Mouse (Mus musculus): Measurements from ENCODE around the gene Ank.

Gene Ank

DNA sequence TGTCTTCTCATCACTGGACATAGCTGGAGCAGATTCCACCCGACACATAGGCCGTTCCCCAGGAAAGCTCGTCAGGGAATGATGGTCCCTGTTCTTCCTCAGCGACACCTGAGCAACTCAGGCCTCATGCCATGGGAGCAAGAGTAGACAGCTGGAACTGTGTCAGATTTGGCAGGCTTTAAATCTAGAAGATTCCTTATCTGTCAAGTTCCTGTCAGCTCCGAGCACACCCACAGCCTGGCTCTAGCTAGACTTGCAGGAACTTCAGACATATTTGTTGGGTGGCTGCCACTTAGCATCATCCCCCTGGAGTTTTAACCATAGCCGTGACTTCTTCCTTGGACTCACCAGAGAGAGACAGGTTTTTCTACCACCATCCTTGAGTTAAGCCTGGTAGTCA lies 81.6 kb downstream of the Ank start:
- DNase-seq: no peak

DNA sequence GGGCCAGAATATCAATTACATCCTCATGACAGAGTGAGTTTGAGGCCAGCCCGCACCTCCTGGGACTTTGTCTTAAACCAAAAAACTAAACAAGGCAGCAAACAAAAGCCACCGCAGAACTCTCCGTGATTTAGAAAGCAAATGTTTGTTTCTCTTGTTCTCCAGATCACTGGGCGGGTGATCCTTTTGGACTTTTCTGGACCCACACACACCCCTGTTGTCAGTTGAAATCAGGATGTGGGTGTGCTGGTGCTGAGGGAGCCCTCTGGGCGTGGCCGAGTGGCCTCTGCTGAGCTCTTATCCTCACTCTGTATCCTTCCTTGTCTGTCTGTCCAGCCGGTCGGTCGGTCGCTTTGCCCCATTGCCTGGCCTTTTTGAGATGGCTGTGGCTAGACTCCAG lies 82.6 kb downstream of the Ank start:
- DNase-seq: no peak

DNA sequence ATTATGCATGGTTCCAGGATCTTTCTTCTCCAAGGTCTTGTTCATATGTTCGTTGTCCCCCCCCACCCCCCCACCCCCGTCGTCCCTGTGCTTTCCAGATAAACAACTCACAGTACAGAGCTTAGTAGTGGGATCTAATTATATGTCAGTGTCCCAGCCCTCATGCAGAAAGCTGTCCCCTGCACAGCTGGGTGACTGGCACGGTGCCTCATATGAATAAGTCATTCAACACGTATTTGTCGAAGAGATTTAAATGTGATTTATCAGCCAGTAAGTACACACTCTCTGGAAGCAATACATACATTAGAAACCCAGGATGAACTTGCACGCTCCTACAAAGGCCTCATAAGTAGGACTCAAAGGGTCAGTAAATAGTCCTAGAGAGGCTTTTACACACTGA lies 83.4 kb downstream of the Ank start:
- DNase-seq: no peak

DNA sequence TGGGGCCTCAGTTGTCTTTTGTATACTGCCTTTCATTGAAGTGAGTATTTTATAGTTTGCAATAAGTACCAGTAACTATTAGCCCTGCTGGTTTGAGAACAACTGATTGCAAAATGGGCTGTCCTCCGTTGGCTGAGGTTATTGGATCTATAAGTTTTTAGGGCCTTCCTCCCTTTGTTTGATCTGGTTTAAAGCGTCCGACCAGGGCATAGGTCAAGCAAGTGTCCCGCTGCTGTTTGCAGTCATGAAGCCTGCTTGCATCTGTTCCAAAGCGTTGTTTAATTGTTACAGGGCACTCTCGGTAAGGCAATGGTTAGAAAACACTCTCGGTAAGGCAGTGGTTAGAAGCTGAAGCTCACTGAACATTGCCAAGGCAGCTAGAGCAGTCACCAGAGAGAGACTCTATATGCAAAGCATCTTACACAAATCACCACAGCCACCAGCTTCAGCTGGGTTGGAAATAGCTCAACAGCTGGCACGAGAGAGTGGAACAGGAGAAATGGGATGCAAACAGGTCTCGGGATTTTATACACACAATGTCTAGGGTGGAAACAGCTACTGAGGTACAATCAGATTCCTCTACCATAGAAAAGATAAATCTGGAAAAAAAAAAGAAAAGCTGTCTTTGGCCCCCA lies 84.0 kb downstream of the Ank start:
- no peak for DNase-seq

DNA sequence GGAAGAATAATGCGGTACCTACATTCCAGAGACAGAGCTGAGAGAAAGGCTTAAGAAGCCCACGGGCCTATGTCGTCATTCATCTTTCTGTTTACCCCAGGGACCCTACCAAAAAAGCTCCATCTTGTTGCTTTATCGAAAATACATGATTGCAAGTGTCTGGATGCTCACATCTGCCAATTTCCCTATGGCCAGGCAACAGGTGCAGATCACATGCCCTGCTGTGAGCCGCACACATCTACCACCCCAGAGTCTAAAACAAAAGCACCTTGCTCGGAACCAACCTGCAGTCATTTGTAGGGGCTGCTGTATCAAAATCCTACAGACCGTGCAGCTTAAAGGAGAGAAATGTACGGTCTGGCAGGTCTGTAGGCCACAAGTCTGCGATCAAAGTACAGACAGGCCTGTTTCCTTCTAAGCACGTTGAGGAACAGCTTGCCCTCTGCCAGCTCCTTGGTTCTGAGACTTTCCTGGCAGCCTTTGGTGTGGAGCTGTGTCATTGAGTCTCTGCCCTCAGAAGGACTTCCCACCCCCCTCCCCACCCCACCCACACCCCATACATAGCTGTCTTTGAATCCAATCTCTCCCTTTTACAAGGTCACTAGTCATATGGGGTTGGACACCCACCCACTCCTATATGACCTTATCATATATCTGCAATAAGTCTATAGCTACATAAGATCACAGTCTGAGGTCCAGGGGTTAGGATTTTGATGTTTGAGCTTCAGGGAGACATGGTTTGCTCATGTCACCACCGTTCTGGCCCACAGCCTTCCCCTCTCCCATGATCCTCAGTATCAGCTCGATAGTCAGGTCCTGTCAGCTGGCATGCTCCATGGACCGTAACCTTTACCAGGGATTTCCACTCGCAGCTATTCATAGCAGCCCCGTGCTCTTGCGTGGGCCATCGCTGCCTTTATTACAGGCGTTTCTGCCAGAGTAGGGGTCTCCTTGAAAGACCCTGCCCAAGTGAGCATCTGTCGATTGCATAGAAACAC lies 84.9 kb downstream of the Ank start:
- DNase-seq: no peak

DNA sequence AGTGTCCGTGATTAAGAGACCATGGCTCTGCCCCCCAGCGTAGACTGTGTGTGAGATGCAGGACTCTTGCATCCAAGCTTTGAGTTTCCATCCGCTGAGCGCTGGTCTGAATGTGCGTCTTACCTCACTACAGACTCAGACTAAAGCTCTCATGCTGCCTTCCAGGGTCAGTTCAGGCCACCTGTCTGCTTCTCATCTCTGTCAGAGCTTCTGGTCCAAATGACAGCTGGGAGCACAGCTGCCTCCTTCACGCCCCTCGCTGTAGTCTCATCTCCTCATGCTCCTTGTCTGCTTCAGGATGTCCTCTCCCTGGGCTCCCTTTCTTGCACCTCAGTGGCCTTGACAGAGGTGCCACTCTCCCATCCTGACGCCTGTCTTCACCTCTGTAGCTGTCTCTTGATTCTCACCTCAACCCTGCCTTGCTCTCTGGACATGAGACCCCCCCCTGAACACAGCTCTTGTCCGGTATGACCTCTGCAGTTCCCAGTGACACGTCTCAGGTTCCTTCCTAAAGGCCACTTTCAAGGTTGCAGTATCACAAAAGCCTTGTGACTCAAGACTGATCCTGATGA lies 85.7 kb downstream of the Ank start:
- DNase-seq: no peak

DNA sequence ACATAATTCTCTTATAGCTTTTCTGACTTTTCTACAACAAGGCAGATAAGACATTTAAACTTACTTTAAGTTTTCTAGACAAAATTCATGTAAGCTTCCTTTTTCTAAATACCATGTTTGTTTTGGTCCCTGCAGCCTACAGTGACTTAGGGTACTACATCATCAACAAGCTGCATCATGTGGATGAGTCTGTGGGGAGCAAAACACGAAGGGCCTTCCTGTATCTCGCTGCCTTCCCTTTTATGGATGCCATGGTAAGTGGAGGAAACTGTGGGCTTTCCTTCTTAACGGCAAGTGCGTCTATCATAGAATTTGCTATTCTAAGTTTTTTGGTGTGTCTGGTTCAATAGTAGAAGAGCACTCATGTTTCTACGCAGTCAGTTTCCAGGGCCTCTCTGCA lies 87.1 kb downstream of the Ank start:
- no peak for DNase-seq

DNA sequence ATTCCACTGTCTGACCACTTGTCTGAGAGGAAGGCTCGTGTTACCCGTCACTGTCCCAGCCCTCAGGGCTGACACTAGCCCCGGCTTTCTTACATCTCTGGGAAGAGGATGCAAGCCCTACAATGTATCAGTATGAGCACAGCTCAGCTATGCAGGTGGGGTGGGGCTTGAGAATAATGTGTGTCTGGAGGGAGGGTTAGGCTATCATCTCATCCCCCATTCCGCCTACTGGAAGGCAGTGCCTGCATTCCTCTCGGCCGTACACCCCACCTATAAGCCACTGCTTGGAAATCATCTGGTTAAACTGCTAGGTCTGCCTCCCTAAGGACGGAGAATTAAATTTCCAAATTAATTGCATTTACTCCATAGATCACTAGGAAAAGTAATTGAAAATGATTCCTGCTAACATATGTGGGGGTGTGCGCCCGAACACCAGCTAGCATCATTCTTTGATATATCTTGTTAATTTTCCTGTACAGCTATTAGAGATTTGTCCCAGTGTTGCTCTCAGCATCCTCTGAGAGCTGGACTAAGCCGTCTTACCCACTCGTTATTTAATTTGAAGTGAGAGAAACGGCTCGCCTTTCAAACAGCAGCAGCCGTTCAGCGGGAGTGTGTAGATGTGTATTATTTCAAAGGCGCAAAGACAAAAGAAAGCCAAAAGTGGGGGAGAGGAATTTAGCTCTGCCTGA lies 92.1 kb downstream of the Ank start:
- DNase-seq: no peak

DNA sequence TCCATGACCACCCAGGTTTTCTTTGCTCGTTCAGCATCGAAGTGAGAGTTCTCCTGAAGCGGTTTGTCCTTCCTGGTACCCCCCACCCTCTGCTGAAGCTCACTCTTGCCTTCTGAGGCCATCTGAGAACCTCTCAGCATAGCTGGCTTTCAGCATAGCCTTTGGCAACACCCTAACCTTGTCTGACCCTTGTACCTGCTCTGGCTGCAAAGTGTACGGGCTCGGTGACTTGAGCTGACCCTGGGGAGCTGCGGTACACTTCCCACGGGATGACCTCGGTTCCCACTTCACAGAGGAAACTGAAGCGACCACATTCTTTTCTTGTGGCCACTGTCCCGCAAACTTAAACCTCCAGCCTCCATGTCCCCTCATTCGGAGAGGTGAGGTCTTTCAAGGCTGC lies 93.8 kb downstream of the Ank start:
- no peak for DNase-seq

DNA sequence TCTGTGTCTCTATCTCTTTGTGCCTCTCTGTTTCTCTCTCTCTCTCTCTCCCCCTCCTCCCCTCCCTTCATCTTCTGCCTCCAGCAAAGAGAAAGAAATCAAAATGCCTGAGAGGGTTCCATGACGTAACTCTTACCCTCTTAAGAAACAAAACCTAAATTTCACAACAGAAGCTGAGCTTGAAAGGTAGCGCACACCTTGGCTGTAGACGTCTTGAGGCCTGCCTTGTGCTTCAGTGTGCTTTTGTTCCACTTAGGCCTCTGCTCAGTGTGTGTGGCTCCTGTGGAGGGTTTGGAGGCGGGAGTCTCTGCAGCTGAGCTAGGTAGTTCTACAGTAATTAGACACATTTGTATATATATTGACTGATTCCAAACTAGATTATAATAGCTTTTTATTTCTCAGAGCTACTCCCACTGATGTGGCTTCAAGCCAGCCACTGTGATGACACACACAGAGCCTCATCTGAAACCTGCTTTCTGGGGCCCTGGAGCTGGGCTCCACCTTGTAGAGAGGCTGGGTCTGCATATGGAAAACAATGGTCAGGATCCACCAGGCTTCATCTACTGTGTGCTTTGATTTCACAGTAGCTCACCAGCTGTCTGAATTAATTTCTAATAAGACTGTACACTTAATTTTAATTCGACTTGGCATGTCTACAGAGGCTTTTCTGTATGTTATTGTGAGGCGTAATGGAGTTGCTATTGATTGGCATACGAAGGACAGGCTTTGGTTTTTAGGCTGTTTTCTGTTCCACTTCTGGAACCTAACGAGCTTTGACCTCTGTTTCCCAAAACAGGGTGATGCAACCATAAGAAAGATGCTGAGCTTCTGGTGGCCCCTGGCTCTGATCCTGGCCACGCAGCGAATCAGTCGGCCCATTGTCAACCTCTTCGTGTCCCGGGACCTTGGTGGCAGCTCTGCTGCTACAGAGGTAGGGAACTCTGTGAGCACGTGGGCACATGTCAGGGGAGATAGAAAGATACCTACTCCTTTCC lies 97.9 kb downstream of the Ank start:
- DNase-seq: no peak

DNA sequence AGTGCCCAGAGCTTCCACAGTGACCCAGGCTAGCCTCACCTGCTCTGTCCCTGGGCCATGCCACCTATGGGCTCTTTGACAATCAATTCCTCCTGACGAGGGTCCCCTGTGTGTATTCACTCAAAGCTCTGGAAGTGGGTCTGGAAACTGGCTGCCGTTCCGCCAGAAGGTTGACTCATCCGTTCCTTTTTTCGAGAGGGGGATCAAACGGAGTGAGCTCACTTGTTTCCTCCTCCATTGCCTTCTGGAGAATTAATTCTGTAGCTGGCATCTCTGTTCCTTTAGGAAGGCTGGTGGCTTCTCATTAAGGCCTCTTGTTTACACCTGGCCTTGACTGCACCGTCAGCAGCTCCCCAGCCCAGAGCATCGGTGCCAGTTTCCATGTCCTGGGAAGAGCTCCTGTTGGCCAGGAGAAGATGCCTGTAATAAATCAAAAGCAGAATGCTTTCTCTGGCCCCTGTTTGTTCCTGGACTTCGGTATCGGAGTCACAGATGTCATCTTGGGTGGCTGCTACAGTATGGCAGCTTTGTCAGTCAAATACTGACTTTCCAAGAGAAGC lies 99.2 kb downstream of the Ank start:
- no peak for DNase-seq

DNA sequence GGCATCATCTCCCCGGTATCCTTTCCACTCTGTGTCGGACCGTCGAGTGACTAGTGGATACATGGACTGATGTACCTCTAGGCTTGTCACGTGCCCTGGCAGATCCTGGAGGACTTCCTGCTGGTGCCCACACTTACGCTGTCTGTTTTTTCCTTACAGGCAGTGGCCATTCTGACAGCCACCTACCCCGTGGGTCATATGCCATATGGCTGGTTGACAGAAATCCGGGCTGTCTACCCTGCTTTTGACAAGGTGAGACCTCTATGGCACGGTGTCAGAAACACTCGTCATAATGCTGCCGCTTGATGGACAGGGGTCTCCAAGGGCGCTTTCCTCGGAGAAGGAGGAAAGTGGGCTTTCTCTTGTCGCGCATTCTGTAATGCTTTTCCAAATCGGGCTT lies 100.9 kb downstream of the Ank start:
- no peak for DNase-seq

DNA sequence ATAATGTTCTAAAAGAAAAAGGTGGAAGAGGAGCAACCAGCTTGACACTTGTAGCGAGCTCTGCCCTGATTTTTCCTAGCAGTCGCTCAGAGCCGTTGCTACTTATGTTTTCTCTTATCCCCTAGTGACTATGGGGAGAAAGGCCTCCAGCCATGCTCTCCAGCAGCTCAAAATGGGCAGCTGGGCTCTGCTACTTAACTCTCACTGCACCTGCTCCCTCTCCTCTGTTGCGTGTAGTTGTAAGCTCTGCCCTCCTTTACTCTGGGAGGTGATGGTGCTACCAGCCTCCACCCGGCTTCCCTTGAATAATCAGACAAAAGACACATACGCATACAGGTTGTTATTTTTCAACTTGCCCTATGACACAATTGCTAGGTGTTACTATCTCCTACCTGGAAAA lies 101.9 kb downstream of the Ank start:
- no peak for DNase-seq

DNA sequence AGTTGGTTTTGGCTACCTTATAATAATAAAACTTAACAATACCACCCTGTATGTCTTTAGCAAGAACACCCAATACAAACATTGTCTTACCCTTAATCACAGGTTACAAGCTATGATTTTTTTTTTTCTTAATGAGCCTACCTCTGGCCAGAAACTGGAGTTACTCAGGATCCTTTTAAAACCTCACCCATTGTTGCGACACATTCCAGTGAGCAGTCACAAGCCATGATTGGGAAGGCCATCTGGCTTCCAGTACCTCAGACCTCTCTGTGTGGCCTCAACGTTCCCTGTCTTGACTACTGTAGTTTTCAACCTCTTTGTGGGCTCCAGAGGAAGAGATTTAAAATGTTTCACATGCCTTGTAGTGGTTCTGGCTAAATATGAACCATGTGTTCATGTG lies 103.4 kb downstream of the Ank start:
- DNase-seq: no peak

DNA sequence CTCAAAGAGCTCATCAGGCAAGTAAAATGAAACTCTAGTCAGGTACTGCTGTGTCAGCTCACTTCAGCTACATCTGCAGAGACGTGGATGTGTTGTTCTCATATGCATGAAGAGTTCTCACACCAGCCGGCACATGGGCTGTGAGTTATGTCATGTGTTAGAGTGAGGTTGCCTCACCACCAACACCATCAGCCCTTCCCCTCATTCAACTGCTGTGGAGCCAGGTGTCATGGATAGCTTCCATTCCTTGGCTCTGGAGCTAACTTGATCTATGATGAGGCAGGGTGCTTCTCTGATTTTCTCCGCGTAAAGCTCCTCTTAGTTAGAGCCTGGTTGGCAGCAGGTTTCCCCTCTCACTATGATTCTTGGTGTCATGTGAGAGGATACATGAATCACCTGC lies 103.9 kb downstream of the Ank start:
- DNase-seq: no peak

DNA sequence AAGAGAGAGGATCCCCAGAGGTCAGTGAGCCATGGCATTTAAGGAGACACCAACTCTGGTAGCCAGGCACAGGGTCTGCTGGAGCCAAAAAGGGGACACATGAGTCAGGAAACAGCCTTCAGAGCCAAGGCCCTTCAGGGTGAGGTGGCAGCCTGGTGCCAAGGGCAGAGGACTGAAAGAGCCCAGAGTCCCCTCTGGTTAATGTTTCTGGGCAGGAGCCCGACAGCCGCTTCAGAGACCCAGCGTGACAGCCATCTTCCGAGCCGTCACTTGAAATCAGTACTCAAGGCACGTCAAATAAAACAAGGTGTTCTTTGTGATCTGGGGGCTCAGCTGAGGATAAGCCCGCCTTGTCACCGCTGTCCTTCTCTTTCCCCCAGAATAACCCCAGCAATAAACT lies 104.7 kb downstream of the Ank start:
- no peak for DNase-seq

DNA sequence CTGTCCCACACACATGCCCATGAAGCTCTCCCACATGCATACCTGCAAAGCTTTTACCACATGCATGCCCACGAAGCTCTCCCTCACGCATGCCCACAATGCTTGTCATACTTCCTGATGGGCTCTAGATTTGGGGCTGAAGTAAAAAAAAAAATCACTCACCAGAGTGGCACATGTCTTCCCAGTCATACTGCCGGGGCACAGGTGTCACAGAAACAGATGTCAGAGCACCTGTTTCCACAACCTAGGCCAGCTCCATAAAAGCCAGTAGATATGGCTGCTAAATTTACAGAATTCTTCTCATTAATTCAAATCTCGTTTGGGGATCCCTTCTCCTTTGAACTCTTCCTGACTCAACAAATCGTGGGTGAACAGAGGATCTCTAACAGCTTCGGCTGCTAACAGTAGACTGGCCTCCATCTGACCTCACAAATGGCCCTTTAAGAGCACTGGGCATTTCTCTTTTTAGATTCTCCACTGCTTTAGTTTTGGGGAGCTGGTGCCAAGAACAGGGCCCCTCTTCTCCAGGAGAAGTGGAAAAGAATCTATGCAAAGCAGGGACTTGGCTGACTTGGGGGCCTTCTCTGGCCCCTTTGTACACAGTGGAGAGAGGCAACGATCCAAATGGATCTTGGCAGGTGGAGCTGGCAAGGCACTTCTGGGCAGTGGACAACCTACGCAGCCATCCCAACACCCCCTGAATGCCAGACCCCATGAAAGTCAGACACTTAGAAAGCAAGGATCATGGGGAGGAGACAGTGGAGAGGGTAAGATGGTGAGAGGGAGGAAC lies 108.7 kb downstream of the Ank start:
- DNase-seq: no peak

DNA sequence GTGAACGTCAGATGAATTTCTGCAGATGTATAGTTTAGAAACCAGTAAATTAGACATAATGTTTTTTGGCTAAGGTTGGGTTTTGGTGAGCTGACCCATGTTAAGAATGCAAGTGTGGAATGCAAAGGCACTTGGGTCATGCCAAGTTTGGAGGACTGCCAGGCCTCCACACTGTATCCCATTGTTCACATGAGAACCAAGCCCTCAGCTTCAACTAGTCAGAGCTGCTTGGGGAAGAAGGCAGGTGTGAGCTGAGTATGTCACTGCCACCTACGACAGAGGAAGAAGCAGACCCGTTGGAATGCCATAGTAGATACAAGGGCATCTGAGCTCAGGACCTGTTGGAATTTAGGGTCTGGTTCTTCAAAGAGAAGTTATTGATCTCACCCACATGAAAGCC lies 109.5 kb downstream of the Ank start:
- no peak for DNase-seq

DNA sequence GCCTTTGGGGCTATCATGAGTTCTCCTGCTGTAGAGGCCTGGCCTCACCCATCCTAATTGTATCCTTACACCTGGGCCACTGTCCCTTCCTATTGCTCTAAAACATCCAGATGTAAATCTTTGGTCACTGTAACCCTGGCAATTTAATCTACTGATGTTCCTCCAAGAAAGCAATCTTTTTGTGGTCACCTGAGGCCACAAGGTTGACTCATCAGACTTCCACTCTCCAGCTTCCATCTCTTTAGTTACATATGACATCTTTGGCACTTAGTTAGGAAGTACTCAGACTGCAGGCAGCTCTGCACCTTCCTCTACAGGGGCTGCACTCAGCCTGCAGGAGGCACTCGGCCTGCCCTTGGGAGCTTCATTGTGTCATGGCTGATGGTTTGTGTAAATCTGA lies 110.4 kb downstream of the Ank start:
- DNase-seq: no peak

DNA sequence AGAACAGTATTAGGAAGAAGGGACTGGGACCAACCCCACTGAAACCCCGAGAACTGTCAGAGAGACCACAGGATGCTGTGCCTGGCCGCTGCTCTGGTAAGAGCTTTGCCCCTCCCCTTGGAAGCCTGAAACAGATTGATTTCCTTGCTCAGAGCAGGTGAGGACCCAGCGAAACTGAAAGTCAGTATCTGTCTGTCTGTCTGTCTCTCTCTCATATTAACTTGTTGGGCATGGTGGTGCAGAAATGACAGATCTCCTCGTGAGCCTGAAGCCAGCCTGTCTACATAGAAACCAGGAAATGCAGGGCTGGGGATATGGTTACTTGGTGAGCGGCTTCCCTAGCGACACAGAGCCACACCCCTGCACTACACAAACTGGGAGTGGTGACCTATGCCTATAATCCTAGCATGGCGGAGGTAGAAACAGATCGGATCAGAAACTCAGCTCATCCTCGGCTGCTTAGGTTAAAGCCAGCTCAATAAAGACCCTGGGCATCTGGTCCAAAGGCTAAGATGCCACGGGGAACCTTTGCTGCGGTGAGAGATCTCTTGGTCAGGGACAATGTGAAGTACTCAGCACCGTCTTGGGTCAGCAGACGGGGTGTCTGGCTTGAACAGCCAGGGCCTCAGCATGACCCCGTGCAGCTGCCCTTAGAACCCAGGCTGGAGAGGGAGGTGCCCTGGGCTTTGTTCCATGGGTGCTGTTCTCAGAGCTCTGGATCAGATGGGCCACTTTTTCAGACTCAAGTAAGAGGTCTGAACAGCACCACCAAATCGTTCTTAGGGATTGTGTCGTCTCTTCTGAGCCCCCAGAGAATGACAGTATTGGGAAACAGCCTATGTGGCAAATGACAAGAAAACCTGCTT lies 111.7 kb downstream of the Ank start:
- DNase-seq: no peak

Measured in right cerebral cortex, postnatal 4 days (tissue).